Mouse (Mus musculus) olfactory bulb, adult 2 months (tissue): Measurements from ENCODE around the gene Col9a1. TPM values are rescaled to one million over a fixed set of nuclear protein-coding genes. Genes with fewer than 3 reads are reported as not detected.

Experiments used
- H3K27ac ChIP-seq: fragments of 200-500 bp; 2 replicates; pipeline ENCODE4 v1.5.1; 2012; ENCODE audit warnings: low read depth, low read length; ENCODE audit not compliant: insufficient read depth
- H3K4me1 ChIP-seq: fragments of 200-500 bp; 2 replicates; pipeline ENCODE4 v1.6.1; 2012; ENCODE audit warnings: low read length; ENCODE audit not compliant: control insufficient read depth, insufficient read depth
- H3K4me3 ChIP-seq: fragments of 200-500 bp; 2 replicates; pipeline ENCODE4 v1.5.1; 2012; ENCODE audit warnings: mild to moderate bottlenecking, low read depth, low read length, moderate library complexity; ENCODE audit not compliant: insufficient read depth
- CTCF ChIP-seq: fragments of 200-500 bp; IDR thresholded peaks from 2 replicates; pipeline ENCODE4 v1.5.1; 2012; ENCODE audit warnings: low read depth, mild to moderate bottlenecking, low read length, moderate library complexity; ENCODE audit not compliant: insufficient read depth
- POLR2A ChIP-seq: fragments of 200-500 bp; IDR thresholded peaks from 2 replicates; pipeline ENCODE4 v1.6.1; 2012; ENCODE audit warnings: mild to moderate bottlenecking, low read depth, low read length, moderate library complexity; ENCODE audit not compliant: insufficient read depth
- WGBS: fragments of 180-500 bp; shearing (Covaris S2); methylation state at CpG from one replicate; pipeline ENCODE4 v1.1.7; 2018; 5-methylcytosine and 5-hydroxymethylcytosine counted together
- polyA plus RNA-seq: library from polyadenylated mRNA; stranded (reverse); fragments of >200 nt; gene quantifications from 2 replicates; pipeline ENCODE4 v1.2.4, GENCODE M21; 2012; ENCODE audit warnings: low replicate concordance; ENCODE audit not compliant: missing spikeins, insufficient read depth, insufficient read length

Gene Col9a1
- polyA plus RNA-seq, 1 experiment, result not detected

DNA sequence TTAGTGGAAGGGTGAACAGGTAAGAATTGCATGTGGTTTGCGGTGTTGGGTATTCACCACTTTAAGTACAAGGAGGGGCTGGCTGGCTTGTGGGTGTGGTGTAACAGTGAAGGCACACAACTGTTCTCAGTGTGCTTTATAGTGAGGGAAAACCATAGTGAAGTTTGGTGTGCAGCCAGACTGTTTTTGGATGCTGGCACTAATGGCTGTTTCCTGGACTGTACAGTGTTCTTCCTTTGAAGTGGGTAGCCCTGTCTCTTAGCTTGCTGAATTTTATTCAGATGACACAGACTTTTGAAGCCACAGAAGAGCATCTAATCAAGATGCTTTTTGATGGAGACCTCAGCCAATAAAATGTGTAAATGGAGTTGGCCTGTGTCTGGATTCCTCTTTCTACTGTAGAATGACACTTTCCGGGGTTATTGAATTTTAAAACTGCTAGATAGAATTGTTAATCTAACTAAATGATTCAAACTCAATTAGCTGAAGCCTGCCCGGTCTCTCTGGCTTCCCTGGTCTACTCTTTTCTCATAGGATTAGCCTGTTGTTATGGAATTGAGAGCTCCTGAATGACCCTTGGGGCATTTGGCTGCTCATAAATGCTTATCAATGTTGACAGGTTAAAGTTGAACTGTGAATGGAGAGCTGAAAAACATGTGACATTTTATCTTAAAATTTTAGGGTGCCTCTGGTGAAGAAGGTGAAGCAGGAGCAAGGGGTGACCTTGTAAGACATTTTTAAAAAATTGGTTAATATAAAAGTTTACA is 54.3 kb downstream of the Col9a1 start:
- 78% methylated on average over 3 of the region's 3 CpGs for WGBS
- Histone ChIP-seq H3K27ac (no peak overlapping the region), H3K4me1 (no peaks in the 10 kb centered on the region), H3K4me3 (no peak overlapping the region)
- TF ChIP-seq CTCF (no peak), POLR2A (no peak)

- 85% methylated on average over 1 of the region's 1 CpGs for WGBS
- Histone ChIP-seq H3K27ac (no peak overlapping the region), H3K4me3 (no peak overlapping the region), H3K4me1 (no peaks in the 10 kb centered on the region)
- TF ChIP-seq POLR2A, result no peak
- TF ChIP-seq CTCF, result no peak
Observed at GRCm38 (mm10) chr1:24236330-24236729, 58.9 kb downstream of the Col9a1 start.

GRCm38 (mm10) chr1:24240039-24240691 is 62.8 kb downstream of the Col9a1 start:
- TF ChIP-seq POLR2A (no peak), CTCF (no peak)
- H3K4me3 ChIP-seq, result no peak overlapping the region
- H3K4me1 ChIP-seq, result no peaks in the 10 kb centered on the region
- no peak overlapping the region for H3K27ac ChIP-seq
- WGBS, result 57% methylated on average over 8 of the region's 8 CpGs

GRCm38 (mm10) chr1:24244931-24245330 is 67.5 kb downstream of the Col9a1 start:
- no peak for TF ChIP-seq POLR2A
- no peak for TF ChIP-seq CTCF
- Histone ChIP-seq H3K4me3 (no peak overlapping the region), H3K27ac (no peak overlapping the region), H3K4me1 (no peaks in the 10 kb centered on the region)
- WGBS, result 72% methylated on average over 10 of the region's 10 CpGs

GRCm38 (mm10) chr1:24245700-24246375 is 68.4 kb downstream of the Col9a1 start:
- Histone ChIP-seq H3K27ac (no peak overlapping the region), H3K4me3 (no peak overlapping the region), H3K4me1 (no peaks in the 10 kb centered on the region)
- 48% methylated on average over 13 of the region's 13 CpGs for WGBS
- TF ChIP-seq CTCF (no peak), POLR2A (no peak)

DNA sequence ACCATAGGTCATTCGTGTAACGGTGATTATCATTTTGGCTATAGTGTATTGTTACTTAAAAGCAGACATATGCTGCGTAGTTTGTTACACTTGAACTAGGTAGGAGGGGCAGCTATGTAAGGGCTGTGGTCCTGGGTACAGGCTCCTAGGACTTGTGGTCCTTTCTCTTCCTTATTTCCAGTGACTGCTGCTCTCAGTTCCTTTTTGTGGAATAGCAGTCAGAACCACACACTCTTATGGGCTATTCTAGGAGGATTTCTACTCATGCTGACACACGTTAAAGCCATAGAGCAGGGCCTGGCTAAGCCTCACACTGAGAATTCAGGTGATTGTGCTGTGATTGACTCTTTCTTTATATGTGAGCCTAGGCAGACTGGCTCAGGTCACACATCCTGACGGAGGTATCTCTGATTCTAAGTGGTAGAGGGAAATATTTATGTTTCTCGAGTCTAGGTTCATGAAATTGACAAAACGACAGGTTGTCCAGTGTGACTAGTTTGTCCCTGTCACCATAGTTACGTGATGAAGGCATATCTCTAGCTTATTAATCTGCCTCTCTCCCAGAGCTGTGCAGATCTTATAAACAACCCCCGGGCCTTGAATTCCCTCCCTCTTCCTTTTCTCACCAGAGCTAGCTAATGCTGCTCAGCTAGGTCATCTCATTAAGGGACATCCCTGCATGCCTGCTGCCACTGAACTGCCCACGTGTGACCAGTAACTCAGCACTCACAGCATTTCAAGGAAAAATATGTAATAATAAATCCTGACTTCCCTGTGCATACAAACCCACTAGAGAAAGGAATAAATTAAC is 71.1 kb downstream of the Col9a1 start:
- Histone ChIP-seq H3K27ac (no peak overlapping the region), H3K4me3 (no peak overlapping the region), H3K4me1 (no peaks in the 10 kb centered on the region)
- 73% methylated on average over 10 of the region's 10 CpGs for WGBS
- TF ChIP-seq CTCF (no peak), POLR2A (no peak)

- 41% methylated on average over 3 of the region's 3 CpGs for WGBS
- TF ChIP-seq POLR2A (no peak), CTCF (no peak)
- Histone ChIP-seq H3K4me3 (no peak overlapping the region), H3K4me1 (no peaks in the 10 kb centered on the region), H3K27ac (no peak overlapping the region)
Observed at GRCm38 (mm10) chr1:24249105-24249664, 71.8 kb downstream of the Col9a1 start.

GRCm38 (mm10) chr1:24257961-24258360 is 80.6 kb downstream of the Col9a1 start:
- Histone ChIP-seq H3K27ac (no peak overlapping the region), H3K4me3 (no peak overlapping the region), H3K4me1 (no peaks in the 10 kb centered on the region)
- WGBS, result 53% methylated on average over 5 of the region's 5 CpGs
- TF ChIP-seq CTCF, result no peak
- no peak for TF ChIP-seq POLR2A

DNA sequence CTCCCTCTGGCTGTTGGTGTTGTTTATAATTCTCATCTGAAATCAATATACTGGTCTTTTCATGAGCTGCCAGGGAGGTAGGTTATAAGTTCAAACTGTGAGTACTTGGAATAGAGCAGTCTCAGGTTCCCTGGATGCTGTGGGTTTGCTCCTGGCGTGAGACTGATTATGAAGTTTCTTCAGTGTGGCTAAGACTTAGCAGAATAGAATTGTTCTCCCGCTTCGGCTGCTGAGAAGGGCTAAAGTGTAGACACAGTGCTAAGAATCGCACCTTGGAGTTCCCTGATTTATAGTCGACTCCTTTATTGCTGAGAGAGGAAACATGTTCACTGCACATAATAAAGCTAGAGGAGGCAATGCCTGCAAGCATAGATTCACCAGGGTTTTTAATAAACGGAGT is 82.0 kb downstream of the Col9a1 start:
- WGBS, result 79% methylated on average over 6 of the region's 6 CpGs
- no peaks in the 10 kb centered on the region for H3K4me1 ChIP-seq

More for the DNA sequence above, 82.0 kb downstream of the Col9a1 start:
- H3K27ac ChIP-seq, result no peak overlapping the region
- no peak overlapping the region for H3K4me3 ChIP-seq
- TF ChIP-seq CTCF (no peak), POLR2A (no peak)
